Mouse (Mus musculus) liver, embryonic 15.5 days (tissue): ENCODE data around the gene Lmntd2. TPM values are rescaled to one million over a fixed set of nuclear protein-coding genes. Genes with fewer than 3 reads are reported as not detected.

Experiments used
- ATAC-seq: fragments of 200-750 bp; cut with Nextera tagmentation; 2 replicates; pipeline ENCODE4 v1.8.0; 2017; ENCODE audit warnings: moderate number of reproducible peaks, mild to moderate bottlenecking, moderate library complexity; ENCODE audit not compliant: insufficient read depth
- H3K27ac ChIP-seq: fragments of 300-500 bp; sonication (generic); replicated peaks from 2 replicates; pipeline ENCODE4 v1.5.1; 2015; ENCODE audit warnings: mild to moderate bottlenecking, inconsistent platforms
- H3K27me3 ChIP-seq: fragments of 300-500 bp; sonication (generic); 2 replicates; pipeline ENCODE4 v1.6.1; 2015; ENCODE audit warnings: mild to moderate bottlenecking, inconsistent platforms
- H3K36me3 ChIP-seq: fragments of 300-500 bp; sonication (generic); replicated peaks from 2 replicates; pipeline ENCODE4 v1.6.1; 2015; ENCODE audit warnings: moderate library complexity, mild to moderate bottlenecking, inconsistent platforms
- H3K4me1 ChIP-seq: fragments of 300-500 bp; sonication (generic); replicated peaks from 2 replicates; pipeline ENCODE4 v1.6.1; 2015; ENCODE audit warnings: inconsistent platforms
- H3K4me2 ChIP-seq: fragments of 300-500 bp; sonication (generic); 2 replicates; pipeline ENCODE4 v1.6.1; 2015; ENCODE audit warnings: moderate library complexity, mild to moderate bottlenecking, inconsistent platforms
- H3K4me3 ChIP-seq: fragments of 300-500 bp; sonication (generic); replicated peaks from 2 replicates; pipeline ENCODE4 v1.5.1; 2015; ENCODE audit warnings: mild to moderate bottlenecking, inconsistent platforms
- H3K9ac ChIP-seq: fragments of 300-500 bp; sonication (generic); 2 replicates; pipeline ENCODE4 v1.6.1; 2015; ENCODE audit warnings: moderate library complexity, mild to moderate bottlenecking, inconsistent platforms
- H3K9me3 ChIP-seq: fragments of 300-500 bp; sonication (generic); replicated peaks from 2 replicates; pipeline ENCODE4 v1.6.1; 2016; ENCODE audit warnings: inconsistent platforms
- WGBS: fragments of 180-500 bp; shearing (Covaris S2); methylation state at CpG from one replicate; pipeline ENCODE4 v1.1.7; 2015; ENCODE audit warnings: mixed read lengths; ENCODE audit not compliant: insufficient replicate concordance; 5-methylcytosine and 5-hydroxymethylcytosine counted together
- polyA plus RNA-seq: library from polyadenylated mRNA; unstranded; fragments of >200 nt; fragmentation: Nextera tagmentation; extraction: Ambion mirVana; gene quantifications from 2 replicates; pipeline ENCODE4 v1.2.1, GENCODE M21; 2015

Lmntd2 gene
- polyA plus RNA-seq, 1 experiment from 2014 or later: 0.60 TPM

DNA sequence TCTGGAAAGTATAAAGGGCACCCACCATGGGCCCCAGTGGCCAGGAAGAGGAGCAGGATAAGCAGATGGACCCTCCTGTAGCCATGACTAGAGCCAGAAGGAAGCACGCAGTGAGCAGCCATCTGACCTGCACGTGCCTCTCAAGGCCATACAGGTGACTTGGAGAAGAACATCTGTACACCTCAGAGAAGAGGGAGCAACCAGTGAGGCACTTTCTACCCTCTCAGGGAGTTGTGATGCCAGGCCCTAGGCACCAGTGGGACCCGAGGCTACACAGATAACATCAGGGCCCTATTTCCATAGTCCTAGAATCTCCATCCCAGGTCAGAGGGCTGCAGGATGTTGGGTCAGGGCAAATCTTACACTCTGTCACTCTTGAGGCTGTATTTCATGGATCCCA, 23.7 kb downstream of the Lmntd2 start:
- Histone ChIP-seq H3K4me1 (peaks cover 36% of the 10 kb centered on the region), H3K9me3 (no peaks in the 10 kb centered on the region), H3K4me2 (no peak overlapping the region), H3K27ac (no peak overlapping the region), H3K36me3 (peaks cover 40% of the 10 kb centered on the region), H3K27me3 (no peaks in the 10 kb centered on the region), H3K9ac (no peak overlapping the region), H3K4me3 (no peak overlapping the region)
- WGBS: 76% methylated on average over 3 of the region's 3 CpGs
- no peak for ATAC-seq

DNA sequence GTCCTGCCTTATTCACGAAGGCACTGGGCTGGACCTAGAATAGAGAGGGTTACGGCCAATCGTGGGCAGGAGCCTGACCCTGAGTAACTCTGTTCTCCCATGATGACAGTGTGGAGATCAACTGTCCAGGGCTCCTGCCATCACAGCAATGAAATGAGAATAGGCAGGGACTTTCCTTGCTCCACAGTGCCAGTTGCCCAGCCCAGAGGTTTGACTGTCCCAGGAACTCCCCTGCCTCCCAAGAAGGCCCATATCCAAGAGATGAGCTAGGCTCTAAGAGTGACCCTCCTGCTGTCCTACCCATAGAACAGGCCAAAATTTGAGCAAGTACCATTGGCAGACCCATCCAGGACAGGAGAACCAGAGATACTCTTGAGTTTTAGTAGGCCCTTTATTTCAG, 25.1 kb downstream of the Lmntd2 start:
- no peak overlapping the region for H3K9ac ChIP-seq
- no peak overlapping the region for H3K27ac ChIP-seq
- no peak overlapping the region for H3K4me3 ChIP-seq
- WGBS: 76% methylated on average over 3 of the region's 3 CpGs
- ATAC-seq: no peak
- H3K4me2 ChIP-seq: no peak overlapping the region
- no peaks in the 10 kb centered on the region for H3K9me3 ChIP-seq
- H3K36me3 ChIP-seq: peaks cover 40% of the 10 kb centered on the region
- no peaks in the 10 kb centered on the region for H3K27me3 ChIP-seq
- peaks cover 23% of the 10 kb centered on the region for H3K4me1 ChIP-seq

DNA sequence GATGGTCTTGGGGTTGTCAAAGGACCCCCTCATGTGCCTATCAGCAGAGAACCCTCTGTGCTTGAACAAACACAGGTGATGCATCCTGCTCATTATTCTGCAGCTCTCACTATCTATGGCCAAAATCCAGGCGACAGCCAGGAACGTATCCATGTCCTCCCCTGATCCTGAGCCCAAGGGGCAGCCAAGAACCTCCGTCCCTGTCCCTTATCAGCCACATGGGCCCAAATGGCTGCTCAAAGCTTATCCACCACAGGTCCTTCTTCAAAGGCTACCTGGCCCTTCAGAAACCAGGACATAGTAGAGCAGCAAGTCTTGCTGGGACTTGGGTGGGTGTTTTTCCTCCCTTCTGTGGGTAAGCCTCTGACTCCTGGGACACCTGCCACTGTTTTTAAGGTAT, 25.7 kb downstream of the Lmntd2 start:
- no peak for ATAC-seq
- Histone ChIP-seq H3K9ac (no peak overlapping the region), H3K4me3 (no peak overlapping the region), H3K4me2 (no peak overlapping the region), H3K9me3 (no peaks in the 10 kb centered on the region), H3K27me3 (no peaks in the 10 kb centered on the region), H3K27ac (no peak overlapping the region), H3K36me3 (peaks cover 40% of the 10 kb centered on the region), H3K4me1 (peaks cover 21% of the 10 kb centered on the region)
- 65% methylated on average over 3 of the region's 3 CpGs for WGBS

DNA sequence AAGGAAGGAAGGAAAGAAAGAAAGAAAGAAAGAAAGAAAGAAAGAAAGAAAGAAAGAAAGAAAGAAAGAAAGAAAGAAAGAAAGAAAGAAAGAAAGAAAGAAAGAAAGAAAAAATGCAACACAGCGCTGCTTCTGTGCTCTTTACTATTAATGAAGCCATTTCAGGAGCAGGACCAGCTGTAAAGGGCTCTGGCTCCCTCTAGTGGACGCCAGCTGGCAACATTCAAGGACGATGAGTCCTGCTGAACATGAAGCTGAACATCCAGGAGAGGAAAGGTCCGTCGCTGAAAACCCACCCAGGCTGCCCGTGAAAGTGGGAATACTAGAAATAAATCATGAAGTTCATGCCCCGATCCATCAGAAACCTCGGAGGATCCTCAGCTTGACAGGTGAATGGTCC, 37.7 kb downstream of the Lmntd2 start:
- ATAC-seq: no peak
- Histone ChIP-seq H3K36me3 (no peaks in the 10 kb centered on the region), H3K27ac (no peak overlapping the region), H3K4me3 (no peak overlapping the region), H3K9me3 (no peaks in the 10 kb centered on the region), H3K4me1 (peaks cover 25% of the 10 kb centered on the region), H3K9ac (no peak overlapping the region), H3K27me3 (peaks cover 9% of the 10 kb centered on the region; the same call in 1 of the 2 replicates), H3K4me2 (no peak overlapping the region)
- 2% methylated on average over 8 of the region's 8 CpGs for WGBS

DNA sequence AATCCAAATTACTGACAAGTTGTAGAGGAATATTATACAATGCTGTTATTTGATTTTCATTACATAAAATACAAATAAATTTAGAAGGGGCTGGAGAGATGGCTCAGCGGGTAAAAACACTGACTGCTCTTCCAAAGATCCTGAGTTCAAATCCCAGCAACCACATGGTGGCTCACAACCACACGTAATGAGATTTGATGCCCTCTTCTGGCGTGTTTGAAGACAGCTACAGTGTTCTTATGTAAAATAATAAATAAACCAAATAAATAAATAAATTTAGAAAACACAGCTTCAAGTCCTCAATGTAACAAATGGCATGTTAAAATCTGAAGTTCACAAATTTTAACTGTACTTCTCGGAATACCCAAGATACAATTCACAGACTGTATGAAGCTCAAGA, 38.8 kb downstream of the Lmntd2 start:
- Histone ChIP-seq H3K4me2 (no peak overlapping the region), H3K36me3 (no peaks in the 10 kb centered on the region), H3K4me1 (peaks cover 35% of the 10 kb centered on the region), H3K4me3 (no peak overlapping the region), H3K27me3 (peaks cover 9% of the 10 kb centered on the region; the same call in 1 of the 2 replicates), H3K9ac (no peak overlapping the region), H3K27ac (no peak overlapping the region), H3K9me3 (no peaks in the 10 kb centered on the region)
- WGBS: 71% methylated on average over 4 of the region's 4 CpGs
- no peak for ATAC-seq

DNA sequence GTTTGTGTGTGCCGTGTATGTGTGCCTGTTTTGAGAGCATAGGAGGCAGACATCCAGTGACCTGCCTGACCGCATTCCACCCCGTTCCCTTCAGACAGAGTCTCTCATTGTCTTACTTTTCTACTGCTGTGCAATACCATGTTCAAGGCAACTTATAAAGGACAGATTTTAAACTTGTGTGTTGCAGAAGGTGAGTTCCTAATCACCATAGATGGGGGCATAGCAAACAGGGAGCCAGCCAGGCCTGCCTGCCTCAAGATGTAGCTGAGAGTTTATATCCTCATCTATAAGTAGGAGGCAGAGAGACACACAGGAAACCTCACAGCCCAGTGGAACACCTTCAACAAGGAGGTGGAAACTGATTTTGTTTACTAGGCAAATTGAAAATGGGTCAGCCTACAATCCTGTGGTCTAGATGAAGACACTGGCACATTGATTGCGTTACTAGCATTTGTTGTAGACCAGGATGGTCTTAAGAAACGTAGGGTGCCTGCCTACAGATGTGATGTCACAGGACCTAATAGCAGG, 40.5 kb downstream of the Lmntd2 start:
- H3K9ac ChIP-seq: peak overlapping the region; percentile 72; the same call in 1 of the 2 replicates
- peak overlapping the region; percentile 86 for H3K27ac ChIP-seq
- H3K4me3 ChIP-seq: peak overlapping the region; percentile 78; the same call in 1 of the 2 replicates

DNA sequence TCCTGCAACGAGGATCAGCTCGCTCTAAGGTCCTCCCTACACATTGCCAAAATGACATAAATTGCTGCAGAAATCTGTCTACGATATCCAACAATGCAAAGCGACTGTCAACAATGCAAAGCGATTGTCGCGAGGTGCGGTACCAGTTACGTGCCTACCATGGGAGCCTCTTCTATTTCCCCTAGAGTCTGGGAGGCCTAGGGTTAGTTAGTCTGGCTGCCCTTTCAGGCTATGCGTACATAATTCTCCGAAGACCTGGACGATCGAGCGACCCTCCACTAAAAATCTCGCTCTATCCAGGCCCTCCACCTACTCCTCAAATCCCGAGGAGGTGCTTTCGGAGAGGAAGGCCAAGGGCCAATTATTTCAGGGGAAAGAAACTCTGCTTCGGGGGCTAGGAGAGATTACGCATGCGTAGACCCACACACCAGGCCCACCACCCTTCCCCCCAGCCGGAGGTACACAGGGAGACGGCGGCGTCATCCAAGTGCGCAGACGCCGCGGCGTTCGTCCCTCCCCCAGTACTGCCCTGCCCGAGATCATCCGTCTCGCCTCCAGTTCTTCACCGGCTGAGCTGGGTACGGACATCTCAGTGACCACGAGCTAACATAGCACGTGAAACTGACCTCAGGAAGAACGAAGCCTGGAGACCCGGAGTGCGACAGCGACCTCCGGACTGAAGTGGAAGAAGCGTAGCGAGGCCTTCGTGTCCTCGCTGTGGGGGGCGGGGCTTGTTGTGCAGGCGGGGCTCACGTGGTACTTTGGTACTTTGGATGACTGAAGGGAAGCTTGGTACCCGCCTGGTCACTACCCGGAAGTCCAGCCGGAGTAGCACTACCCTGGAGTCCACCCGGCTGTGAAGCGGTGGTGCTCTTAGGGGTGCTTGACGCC, 41.5 kb downstream of the Lmntd2 start, which contains the start of gene Rnh1:
Gene Rnh1, minus strand, starts transcription at position 742 of the 891 bp plus-strand sequence.
- no peaks in the 10 kb centered on the region for H3K36me3 ChIP-seq
- no peaks in the 10 kb centered on the region for H3K9me3 ChIP-seq
- H3K27me3 ChIP-seq: no peaks in the 10 kb centered on the region
- peaks cover 62% of the 10 kb centered on the region for H3K4me1 ChIP-seq
- peak within 1 kb of the TSS; percentile 78 for H3K4me3 ChIP-seq
- peak within 1 kb of the TSS; percentile 94 for H3K4me2 ChIP-seq
- peak; percentile 83 for ATAC-seq
- peak within 1 kb of the TSS; percentile 72 for H3K9ac ChIP-seq
- peak within 1 kb of the TSS; percentile 86 for H3K27ac ChIP-seq
- 1% methylated on average over 55 of the region's 55 CpGs for WGBS

More for the DNA sequence above, 40.5 kb downstream of the Lmntd2 start:
- Histone ChIP-seq H3K36me3 (no peaks in the 10 kb centered on the region), H3K4me1 (peaks cover 52% of the 10 kb centered on the region), H3K27me3 (peaks cover 4% of the 10 kb centered on the region; the same call in 1 of the 2 replicates), H3K9me3 (no peaks in the 10 kb centered on the region), H3K4me2 (peak overlapping the region; percentile 94; the same call in 1 of the 2 replicates)
- ATAC-seq: no peak
- 74% methylated on average over 5 of the region's 5 CpGs for WGBS

DNA sequence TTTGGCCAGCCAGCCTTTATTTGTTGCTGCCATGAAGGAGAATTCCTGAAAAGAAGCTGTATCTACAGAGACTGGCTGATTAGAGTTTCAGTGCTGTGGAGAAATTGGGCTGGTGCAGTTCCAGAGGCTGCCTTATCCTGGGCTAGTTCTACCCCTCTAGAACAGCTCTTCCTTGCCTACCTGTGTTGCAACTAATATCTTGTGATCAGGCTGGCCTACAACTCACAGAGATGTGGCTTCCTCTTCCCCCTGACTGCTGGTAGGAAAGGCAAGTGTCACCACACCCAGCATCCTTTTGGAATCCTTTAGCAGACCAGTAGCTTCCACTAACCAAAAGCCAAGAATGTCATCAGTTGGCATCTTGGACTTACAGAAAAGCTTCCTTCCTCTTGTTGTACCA, 44.0 kb downstream of the Lmntd2 start:
- no peaks in the 10 kb centered on the region for H3K27me3 ChIP-seq
- H3K4me3 ChIP-seq: no peak overlapping the region
- peak overlapping the region; percentile 73 for H3K27ac ChIP-seq
- H3K9ac ChIP-seq: no peak overlapping the region
- no peak for ATAC-seq
- H3K4me2 ChIP-seq: no peak overlapping the region
- H3K9me3 ChIP-seq: no peaks in the 10 kb centered on the region
- H3K4me1 ChIP-seq: peaks cover 73% of the 10 kb centered on the region
- peaks cover 12% of the 10 kb centered on the region for H3K36me3 ChIP-seq

DNA sequence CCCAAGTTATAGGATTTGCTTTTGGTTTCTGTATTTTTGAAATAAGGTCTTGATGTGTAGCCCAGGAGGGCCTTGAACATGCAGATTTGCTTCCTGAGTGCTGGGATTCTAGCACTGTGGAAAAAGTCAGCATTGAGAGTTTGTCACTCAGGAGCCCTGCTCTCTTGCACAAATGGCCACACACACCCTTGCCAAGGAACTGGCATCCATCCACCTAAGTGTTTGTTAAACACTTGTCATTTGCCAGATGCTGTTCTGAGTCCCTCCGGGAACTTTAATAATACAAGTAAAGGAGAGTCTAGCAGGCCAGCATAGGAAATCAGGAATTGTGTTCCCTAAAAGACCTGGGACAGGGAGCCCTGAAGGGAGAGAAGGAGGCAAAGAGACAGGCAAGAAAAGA, 44.6 kb downstream of the Lmntd2 start:
- H3K4me2 ChIP-seq: peak overlapping the region; percentile 84
- peak overlapping the region; percentile 73 for H3K27ac ChIP-seq
- peak overlapping the region; percentile 65; the same call in 1 of the 2 replicates for H3K4me3 ChIP-seq
- ATAC-seq: no peak
- peaks cover 73% of the 10 kb centered on the region for H3K4me1 ChIP-seq
- peaks cover 17% of the 10 kb centered on the region for H3K36me3 ChIP-seq
- 89% methylated on average over 1 of the region's 1 CpGs for WGBS
- H3K9ac ChIP-seq: no peak overlapping the region
- no peaks in the 10 kb centered on the region for H3K9me3 ChIP-seq
- H3K27me3 ChIP-seq: no peaks in the 10 kb centered on the region

DNA sequence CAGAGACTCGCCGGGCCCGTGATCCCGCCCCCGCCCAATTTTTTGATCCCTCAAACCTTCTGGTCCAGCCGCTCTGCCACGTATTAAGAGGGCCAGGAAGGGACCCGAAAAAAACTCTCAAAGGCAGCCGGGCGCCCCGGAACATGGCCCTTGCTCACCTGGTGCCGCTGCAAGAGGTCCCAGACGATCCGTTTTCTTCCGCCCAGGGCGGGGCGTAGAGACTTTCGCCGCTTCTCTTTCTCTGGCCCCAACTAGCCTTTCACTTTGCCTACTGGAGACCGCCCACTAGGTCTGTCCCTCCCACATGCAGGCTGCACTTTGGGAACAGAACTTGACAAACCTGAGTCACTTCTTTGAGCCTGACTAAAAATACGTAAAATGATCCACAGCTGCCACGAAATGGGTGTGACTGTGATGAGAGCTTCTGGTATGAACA, 45.3 kb downstream of the Lmntd2 start:
- H3K36me3 ChIP-seq: peaks cover 24% of the 10 kb centered on the region
- peak overlapping the region; percentile 73 for H3K27ac ChIP-seq
- peak overlapping the region; percentile 64 for H3K9ac ChIP-seq
- H3K4me1 ChIP-seq: peaks cover 72% of the 10 kb centered on the region
- WGBS: under 1% methylated on average over 22 of the region's 22 CpGs
- H3K4me2 ChIP-seq: peak overlapping the region; percentile 84
- peak; percentile 54 for ATAC-seq
- H3K4me3 ChIP-seq: peak overlapping the region; percentile 65
- H3K27me3 ChIP-seq: no peaks in the 10 kb centered on the region
- H3K9me3 ChIP-seq: no peaks in the 10 kb centered on the region

DNA sequence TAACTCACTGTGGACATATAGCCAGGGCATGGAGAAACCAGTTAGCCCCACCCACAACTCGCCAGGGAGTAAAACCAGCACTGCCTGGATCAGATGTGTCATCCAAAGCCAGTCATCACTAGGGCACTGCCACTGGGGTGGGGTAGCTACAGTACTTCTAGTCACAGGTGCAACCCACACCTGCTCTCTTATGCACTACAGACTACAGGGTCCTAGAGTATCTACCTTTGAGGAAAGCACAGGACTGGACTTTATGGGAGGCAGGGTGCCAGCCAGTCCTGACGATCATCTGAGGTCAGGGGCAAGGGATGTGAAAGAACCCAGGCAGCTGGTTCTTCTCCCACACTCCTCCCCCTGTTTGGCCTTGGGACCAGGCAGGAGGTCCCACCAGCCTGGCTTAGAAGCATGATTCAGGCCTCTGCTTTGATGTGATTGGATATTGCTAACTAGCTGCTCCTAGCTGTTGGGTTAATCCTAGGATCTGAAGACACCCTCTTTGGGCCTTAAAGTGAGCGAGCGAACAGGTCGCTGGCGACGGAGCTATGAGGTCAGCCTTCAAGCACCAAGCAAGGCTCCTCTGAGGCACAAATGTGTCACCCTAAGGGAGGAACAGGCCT, 45.9 kb downstream of the Lmntd2 start:
- Histone ChIP-seq H3K9me3 (no peaks in the 10 kb centered on the region), H3K9ac (peak overlapping the region; percentile 64), H3K4me3 (peak overlapping the region; percentile 65), H3K27me3 (no peaks in the 10 kb centered on the region), H3K27ac (peak overlapping the region; percentile 73), H3K4me2 (peak overlapping the region; percentile 84), H3K4me1 (peaks cover 67% of the 10 kb centered on the region), H3K36me3 (peaks cover 29% of the 10 kb centered on the region)
- peak; percentile 32 for ATAC-seq
- 5% methylated on average over 7 of the region's 7 CpGs for WGBS
